Mouse (Mus musculus): ENCODE results near the gene Atp7a. TPM values are rescaled to one million over a fixed set of nuclear protein-coding genes. Genes with fewer than 3 reads are reported as not detected.
"Not testable (repeated sequence)": the region's sequence is repeated elsewhere in the genome, so short reads cannot be mapped to it uniquely, and the experiment has no call there.

Gene Atp7a
- polyA plus RNA-seq, 1 experiment from 2014 or later, result 34.4 TPM

DNA sequence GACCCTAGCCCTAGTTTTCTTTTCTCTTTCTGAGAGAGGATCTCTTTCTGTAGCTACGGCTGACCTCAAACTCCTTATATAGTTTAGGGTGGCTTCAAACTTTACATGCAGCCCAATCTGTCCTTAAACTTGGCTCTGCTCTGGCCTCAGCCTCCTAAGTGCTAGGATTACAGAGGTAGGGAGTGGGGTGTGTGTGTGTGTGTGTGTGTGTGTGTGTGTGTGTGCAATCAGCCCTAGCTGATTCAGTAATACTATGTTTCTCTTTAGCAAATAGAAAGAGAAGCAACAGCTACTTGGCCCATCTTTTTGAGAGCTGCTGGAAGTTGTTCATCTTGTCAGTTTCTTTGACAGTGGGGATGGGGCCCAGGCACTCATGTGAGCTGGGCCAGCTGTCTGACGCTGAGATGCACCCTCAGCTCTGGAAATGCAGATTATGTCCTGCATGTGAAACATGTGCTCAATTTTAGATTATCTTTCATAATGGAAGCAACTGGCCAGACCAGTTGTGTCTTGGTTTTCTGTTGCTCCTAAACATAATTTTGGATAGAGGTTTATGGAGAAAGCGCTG, 10.2 kb downstream of the Atp7a start:
- no peaks in the 10 kb centered on the region for H3K27me3 ChIP-seq (ENCODE audit: insufficient read depth, low read length)
- H3K27ac ChIP-seq (ENCODE audit: low read depth), result peak overlapping the region; percentile 42; the same call in 1 of the 2 replicates
- no peak for TF ChIP-seq CTCF (IDR thresholded peaks at IDR 0.05; ENCODE audit: low read depth)
- 0 out of 2 replicates have a peak, but pooled peaks cover 2% of the 10 kb centered on the region for H3K4me1 ChIP-seq (ENCODE audit: insufficient read depth)
- H3K36me3 ChIP-seq (ENCODE audit: insufficient read depth), result no peaks in the 10 kb centered on the region
- ATAC-seq (ENCODE audit: insufficient read depth), result peak; percentile 86
- no peak overlapping the region for H3K9ac ChIP-seq
- no peak overlapping the region for H3K4me2 ChIP-seq
- no peak overlapping the region for H3K4me3 ChIP-seq (ENCODE audit: low read depth, low read length)
- no peaks in the 10 kb centered on the region for H3K9me3 ChIP-seq (ENCODE audit: low read depth, low read length)
- DNase-seq, result peak; percentile 60
- WGBS, result 36% methylated on average over 3 of the region's 3 CpGs

- no peak overlapping the region for H3K4me3 ChIP-seq (ENCODE audit: low read depth, low read length)
- DNase-seq, result peak; percentile 79
- H3K4me1 ChIP-seq (ENCODE audit: insufficient read depth), result no peaks in the 10 kb centered on the region
- no peaks in the 10 kb centered on the region for H3K9me3 ChIP-seq (ENCODE audit: low read depth, low read length)
- H3K27me3 ChIP-seq (ENCODE audit: insufficient read depth, low read length), result no peaks in the 10 kb centered on the region
- peak overlapping the region; percentile 13; the same call in 1 of the 2 replicates for H3K27ac ChIP-seq (ENCODE audit: low read depth)
- peak overlapping the region; percentile 24; the same call in 1 of the 2 replicates for H3K4me2 ChIP-seq
- 29% methylated on average over 8 of the region's 8 CpGs for WGBS
- H3K36me3 ChIP-seq (ENCODE audit: insufficient read depth), result no peaks in the 10 kb centered on the region
- TF ChIP-seq CTCF (IDR thresholded peaks at IDR 0.05; ENCODE audit: low read depth), result no peak
- no peak overlapping the region for H3K9ac ChIP-seq
- no peak for ATAC-seq (ENCODE audit: insufficient read depth)
These were observed 17.0 kb downstream of the Atp7a start for GRCm38 (mm10) chrX:106043863-106044617.

GRCm38 (mm10) chrX:106045455-106045854, 18.4 kb downstream of the Atp7a start:
- Histone ChIP-seq H3K4me1 (ENCODE audit: insufficient read depth) (no peaks in the 10 kb centered on the region), H3K9ac (no peak overlapping the region), H3K4me2 (peak overlapping the region; percentile 51; the same call in 1 of the 2 replicates), H3K27ac (ENCODE audit: low read depth) (peak overlapping the region; percentile 55), H3K27me3 (ENCODE audit: insufficient read depth, low read length) (no peaks in the 10 kb centered on the region), H3K9me3 (ENCODE audit: low read depth, low read length) (no peaks in the 10 kb centered on the region), H3K36me3 (ENCODE audit: insufficient read depth) (no peaks in the 10 kb centered on the region), H3K4me3 (ENCODE audit: low read depth, low read length) (no peak overlapping the region)
- no peak for TF ChIP-seq CTCF (IDR thresholded peaks at IDR 0.05; ENCODE audit: low read depth)
- DNase-seq (peak; percentile 82), ATAC-seq (ENCODE audit: insufficient read depth) (peak; percentile 93)
- 22% methylated on average over 2 of the region's 2 CpGs for WGBS

- DNase-seq, result no peak
- Histone ChIP-seq H3K4me2 (peak overlapping the region; percentile 51), H3K36me3 (ENCODE audit: insufficient read depth) (no peaks in the 10 kb centered on the region), H3K9ac (no peak overlapping the region), H3K9me3 (ENCODE audit: low read depth, low read length) (no peaks in the 10 kb centered on the region), H3K27ac (ENCODE audit: low read depth) (peak overlapping the region; percentile 55), H3K4me3 (ENCODE audit: low read depth, low read length) (no peak overlapping the region), H3K27me3 (ENCODE audit: insufficient read depth, low read length) (no peaks in the 10 kb centered on the region), H3K4me1 (ENCODE audit: insufficient read depth) (no peaks in the 10 kb centered on the region)
- WGBS, result 38% methylated on average over 9 of the region's 9 CpGs
- ATAC-seq (ENCODE audit: insufficient read depth), result peak; percentile 23; the same call in 1 of the 2 replicates
- TF ChIP-seq CTCF (IDR thresholded peaks at IDR 0.05; ENCODE audit: low read depth), result no peak
These were observed 18.9 kb downstream of the Atp7a start for GRCm38 (mm10) chrX:106045928-106046327.

DNA sequence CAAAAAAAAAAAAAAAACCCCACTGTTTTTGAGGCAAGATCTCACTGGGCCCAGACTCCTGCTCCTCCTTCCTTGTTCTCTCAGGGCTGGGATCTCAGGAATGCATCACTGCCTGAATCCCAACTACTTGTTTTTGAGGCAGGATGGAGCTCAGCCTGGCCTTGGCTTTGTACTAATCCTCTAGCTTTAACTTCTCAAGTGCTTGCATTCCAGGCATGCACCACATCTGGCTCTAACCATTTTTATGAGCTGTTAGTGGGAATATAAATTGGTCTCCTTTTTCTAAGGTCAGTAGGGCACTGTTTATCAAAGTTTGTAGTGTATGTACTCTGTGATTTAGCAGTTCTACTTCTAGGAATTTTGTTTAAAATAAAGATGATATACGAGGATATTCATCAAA, 21.1 kb downstream of the Atp7a start:
- Histone ChIP-seq H3K27me3 (ENCODE audit: insufficient read depth, low read length) (no peaks in the 10 kb centered on the region), H3K4me3 (ENCODE audit: low read depth, low read length) (no peak overlapping the region), H3K4me2 (no peak overlapping the region), H3K9ac (no peak overlapping the region), H3K27ac (ENCODE audit: low read depth) (no peak overlapping the region), H3K4me1 (ENCODE audit: insufficient read depth) (no peaks in the 10 kb centered on the region), H3K36me3 (ENCODE audit: insufficient read depth) (no peaks in the 10 kb centered on the region), H3K9me3 (ENCODE audit: low read depth, low read length) (no peaks in the 10 kb centered on the region)
- DNase-seq (peak; percentile 75), ATAC-seq (ENCODE audit: insufficient read depth) (peak; percentile 59)
- WGBS, result 28% methylated on average over 1 of the region's 1 CpGs
- TF ChIP-seq CTCF (IDR thresholded peaks at IDR 0.05; ENCODE audit: low read depth), result no peak

DNA sequence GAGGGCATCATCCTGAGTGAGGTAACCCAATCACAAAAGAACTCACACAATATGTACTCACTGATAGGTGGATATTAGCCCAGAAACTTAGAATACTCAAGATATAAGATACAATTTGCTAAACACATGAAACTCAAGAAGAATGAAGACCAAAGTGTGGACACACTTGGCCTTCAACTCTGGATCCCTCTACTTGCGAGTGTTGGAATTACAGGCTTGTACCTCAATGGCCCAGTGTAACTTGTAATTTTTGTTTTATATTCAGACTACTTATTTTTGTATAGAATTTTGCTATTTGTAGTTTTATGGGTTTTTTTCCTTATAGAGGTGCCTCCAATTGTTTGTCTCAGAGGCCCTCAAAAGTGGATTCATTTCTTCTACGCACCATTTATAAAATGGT, 50.8 kb downstream of the Atp7a start:
- not testable (repeated sequence) for DNase-seq; H3K4me3 ChIP-seq (ENCODE audit: low read depth, low read length); ATAC-seq (ENCODE audit: insufficient read depth); H3K36me3 ChIP-seq (ENCODE audit: insufficient read depth); H3K27me3 ChIP-seq (ENCODE audit: insufficient read depth, low read length); H3K27ac ChIP-seq (ENCODE audit: low read depth); H3K4me1 ChIP-seq (ENCODE audit: insufficient read depth); H3K9me3 ChIP-seq (ENCODE audit: low read depth, low read length); H3K9ac ChIP-seq; H3K4me2 ChIP-seq
- 92% methylated on average over 2 of the region's 2 CpGs for WGBS

- no peaks in the 10 kb centered on the region for H3K36me3 ChIP-seq (ENCODE audit: insufficient read depth)
- peak overlapping the region; percentile 50; the same call in 1 of the 2 replicates for H3K27ac ChIP-seq (ENCODE audit: low read depth)
- 46% methylated on average over 13 of the region's 13 CpGs for WGBS
- H3K27me3 ChIP-seq (ENCODE audit: insufficient read depth, low read length), result no peaks in the 10 kb centered on the region
- no peaks in the 10 kb centered on the region for H3K4me1 ChIP-seq (ENCODE audit: insufficient read depth)
- DNase-seq (peak; percentile 22), ATAC-seq (ENCODE audit: insufficient read depth) (peak; percentile 80)
- H3K9ac ChIP-seq, result no peak overlapping the region
- no peak overlapping the region for H3K4me2 ChIP-seq
- H3K9me3 ChIP-seq (ENCODE audit: low read depth, low read length), result no peaks in the 10 kb centered on the region
- TF ChIP-seq CTCF (IDR thresholded peaks at IDR 0.05; ENCODE audit: low read depth), result no peak
- H3K4me3 ChIP-seq (ENCODE audit: low read depth, low read length), result no peak overlapping the region
These were observed 53.9 kb downstream of the Atp7a start for GRCm38 (mm10) chrX:106080811-106081443.

All from lung, embryonic 14.5 days (tissue).